Mouse (Mus musculus) myocyte (in vitro differentiated cells): Measurements from ENCODE around the gene Gm45015. TPM values are rescaled to one million over a fixed set of nuclear protein-coding genes. Genes with fewer than 3 reads are reported as not detected.
"Not testable (repeated sequence)": the region's sequence is repeated elsewhere in the genome, so short reads cannot be mapped to it uniquely, and the experiment has no call there.

ENCODE experiments used
- H3K27me3 ChIP-seq: one replicate; pipeline ENCODE4 v1.6.1; 2011; ENCODE audit not compliant: control insufficient read depth, insufficient read depth, insufficient read length
- H3K36me3 ChIP-seq: one replicate; pipeline ENCODE4 v1.6.1; 2011; ENCODE audit not compliant: control insufficient read depth, insufficient read depth
- H3K4me2 ChIP-seq: one replicate; pipeline ENCODE4 v1.6.1; 2011; ENCODE audit warnings: low read depth, control low read depth
- H3K4me3 ChIP-seq: one replicate; pipeline ENCODE4 v1.5.1; 2011; ENCODE audit warnings: mild to moderate bottlenecking, control low read depth, moderate library complexity
- H3K79me2 ChIP-seq: one replicate; pipeline ENCODE4 v1.6.1; 2011; ENCODE audit not compliant: control insufficient read depth, insufficient read depth
- H3ac ChIP-seq: one replicate; pipeline ENCODE4 v1.6.1; 2011; ENCODE audit not compliant: control insufficient read depth, insufficient read length
- CEBPB ChIP-seq: IDR thresholded peaks from 2 replicates; pipeline ENCODE4 v1.6.1; 2011; ENCODE audit warnings: mild to moderate bottlenecking, moderate library complexity; ENCODE audit not compliant: poor library complexity, insufficient read depth, severe bottlenecking
- E2F4 ChIP-seq: IDR thresholded peaks from one replicate; pipeline ENCODE4 v1.6.1; 2011; ENCODE audit warnings: mild to moderate bottlenecking, control low read depth, moderate library complexity; ENCODE audit not compliant: insufficient read depth
- MAX ChIP-seq: IDR thresholded peaks from one replicate; pipeline ENCODE4 v1.6.1; 2011; ENCODE audit warnings: low read depth, mild to moderate bottlenecking, control low read depth
- MYOD1 ChIP-seq, 3 experiments: IDR thresholded peaks; one replicate each; pipeline ENCODE4 v1.6.1; 2011; ENCODE audit warnings: control low read depth in 2 of 3, low read depth in 2 of 3, mild to moderate bottlenecking in 2 of 3, moderate library complexity in 1 of 3; ENCODE audit not compliant: insufficient read length in 2 of 3, control insufficient read depth in 1 of 3
- MYOG ChIP-seq, 3 experiments: IDR thresholded peaks; one replicate each; pipeline ENCODE4 v1.6.1; 2011; ENCODE audit warnings: control low read depth in 2 of 3, low read depth in 2 of 3, mild to moderate bottlenecking in 2 of 3; ENCODE audit not compliant: insufficient read length in 2 of 3, control insufficient read depth in 1 of 3, insufficient read depth in 1 of 3
- POLR2A ChIP-seq: IDR thresholded peaks from one replicate; pipeline ENCODE4 v1.6.1; 2011; ENCODE audit warnings: low read depth, mild to moderate bottlenecking, control low read depth, moderate library complexity; ENCODE audit not compliant: insufficient read length
- POLR2AphosphoS2 ChIP-seq: IDR thresholded peaks from one replicate; pipeline ENCODE4 v1.6.1; 2011; ENCODE audit warnings: low read depth, control low read depth; ENCODE audit not compliant: insufficient read length
- REST ChIP-seq: IDR thresholded peaks from one replicate; pipeline ENCODE4 v1.6.1; 2011; ENCODE audit warnings: mild to moderate bottlenecking, control low read depth, moderate library complexity; ENCODE audit not compliant: insufficient read depth, insufficient read length
- SRF ChIP-seq: IDR thresholded peaks from one replicate; pipeline ENCODE4 v1.6.1; 2011; ENCODE audit warnings: low read depth; ENCODE audit not compliant: control insufficient read depth, insufficient read length
- TCF12 ChIP-seq: IDR thresholded peaks from one replicate; pipeline ENCODE4 v1.6.1; 2011; ENCODE audit warnings: mild to moderate bottlenecking, control low read depth; ENCODE audit not compliant: poor library complexity, insufficient read depth, severe bottlenecking
- TCF3 ChIP-seq: IDR thresholded peaks from one replicate; pipeline ENCODE4 v1.6.1; 2011; ENCODE audit warnings: low read depth, control low read depth; ENCODE audit not compliant: insufficient read length
- USF1 ChIP-seq: IDR thresholded peaks from one replicate; pipeline ENCODE4 v1.6.1; 2011; ENCODE audit warnings: low read depth, mild to moderate bottlenecking, control low read depth, moderate library complexity
- polyA plus RNA-seq: library from polyadenylated mRNA; unstranded; fragments of >200 nt; fragmentation: generic; extraction: Trizol; gene quantifications from one replicate; pipeline ENCODE4 v1.2.1, GENCODE M21; 2012; ENCODE audit warnings: missing spikeins

Gm45015 gene
- polyA plus RNA-seq, 1 experiment, result not detected

- no peaks in the 10 kb centered on the region for H3K36me3 ChIP-seq
- no peak for TF ChIP-seq REST
- TF ChIP-seq MYOG (IDR thresholded peaks at IDR 0.05; ENCODE audit: control insufficient read depth in 1 of 3, insufficient read depth in 1 of 3, insufficient read length in 2 of 3, low read depth in 2 of 3), result no peak
- TF ChIP-seq SRF, result no peak
- TF ChIP-seq TCF3, result no peak
- no peak for TF ChIP-seq MYOD1 (IDR thresholded peaks at IDR 0.05; ENCODE audit: control insufficient read depth in 1 of 3, insufficient read length in 2 of 3, low read depth in 2 of 3)
- no peak for TF ChIP-seq TCF12
- TF ChIP-seq CEBPB, result no peak
- TF ChIP-seq MAX, result no peak
- no peak for TF ChIP-seq POLR2A
- TF ChIP-seq USF1, result no peak
- TF ChIP-seq POLR2AphosphoS2, result no peak
- TF ChIP-seq E2F4, result no peak
- H3K4me2 ChIP-seq, result peak overlapping the region; percentile 19
- no peaks in the 10 kb centered on the region for H3K79me2 ChIP-seq
- no peak overlapping the region for H3ac ChIP-seq
- no peak overlapping the region for H3K4me3 ChIP-seq
- no peaks in the 10 kb centered on the region for H3K27me3 ChIP-seq
Observed at GRCm38 (mm10) chrX:73312522-73312921, 24.1 kb downstream of the Gm45015 start.

- H3K79me2 ChIP-seq, H3K27me3 ChIP-seq, H3K4me2 ChIP-seq, H3ac ChIP-seq, H3K36me3 ChIP-seq, H3K4me3 ChIP-seq: not testable (repeated sequence)
Observed at GRCm38 (mm10) chrX:73295745-73296144, 40.9 kb downstream of the Gm45015 start.

GRCm38 (mm10) chrX:73292876-73293275 is 43.8 kb downstream of the Gm45015 start, which contains the start of the genes Xlr5a and Xlr5c:
Gene Xlr5a (minus strand): TSS chrX:73292976.
Gene Xlr5c (minus strand): TSS chrX:73292976.
- H3K4me2 ChIP-seq, H3K79me2 ChIP-seq, H3ac ChIP-seq, H3K4me3 ChIP-seq, H3K27me3 ChIP-seq, H3K36me3 ChIP-seq: not testable (repeated sequence)

Other genes with a start within 250 kb of the Gm45015 start
- gene Xlr3a, start 239.7 kb downstream of the Gm45015 start, polyA plus RNA-seq, result 1.9 TPM
- not detected for gene Gm14685, start 219.8 kb downstream of the Gm45015 start, polyA plus RNA-seq
- gene Xlr5b, start 188.0 kb downstream of the Gm45015 start, polyA plus RNA-seq, result not detected
- gene DXBay18, start 187.4 kb downstream of the Gm45015 start, polyA plus RNA-seq, result not detected
- gene Spin2d, start 159.9 kb downstream of the Gm45015 start, polyA plus RNA-seq, result not detected
- gene Xlr3b, start 144.6 kb downstream of the Gm45015 start, polyA plus RNA-seq, result 0.40 TPM
- 0.05 TPM for gene Xlr4b, start 122.5 kb downstream of the Gm45015 start, polyA plus RNA-seq
- gene F8a, start 108.5 kb downstream of the Gm45015 start, polyA plus RNA-seq, result 4.5 TPM
- gene Xlr4c, start 93.7 kb downstream of the Gm45015 start, polyA plus RNA-seq, result 0.10 TPM
- 1.6 TPM for gene Xlr3c, start 71.5 kb downstream of the Gm45015 start, polyA plus RNA-seq
- not detected for gene Xlr5a, start 43.9 kb downstream of the Gm45015 start, polyA plus RNA-seq
- not detected for gene Xlr5c, start 43.9 kb downstream of the Gm45015 start, polyA plus RNA-seq
- 8.9 TPM for gene Zfp275, start 5.8 kb upstream of the Gm45015 start, polyA plus RNA-seq
- gene Gm18336, start 61.9 kb upstream of the Gm45015 start, polyA plus RNA-seq, result not detected
- not detected for gene Zfp92, start 74.3 kb upstream of the Gm45015 start, polyA plus RNA-seq
- gene Trex2, start 98.5 kb upstream of the Gm45015 start, polyA plus RNA-seq, result not detected
- 32.6 TPM for gene Haus7, start 122.2 kb upstream of the Gm45015 start, polyA plus RNA-seq
- 1,139 TPM for gene Bgn, start 146.8 kb upstream of the Gm45015 start, polyA plus RNA-seq
- 0.07 TPM for gene Atp2b3, start 166.2 kb upstream of the Gm45015 start, polyA plus RNA-seq